Mouse (Mus musculus) heart, postnatal 0 days (tissue): Measurements from ENCODE around the gene Slc26a1. TPM values are rescaled to one million over a fixed set of nuclear protein-coding genes. Genes with fewer than 3 reads are reported as not detected.

ENCODE experiments used
- ATAC-seq: fragments of 200-750 bp; cut with Nextera tagmentation; 2 replicates; pipeline ENCODE4 v1.8.0; 2017; ENCODE audit warnings: low read depth, moderate number of reproducible peaks, moderate library complexity; ENCODE audit not compliant: insufficient read depth
- DNase-seq: peaks from one replicate; pipeline ENCODE4 v3.0.0-alpha.2; 2016; ENCODE audit warnings: low spot score
- H3K27ac ChIP-seq: fragments of 300-500 bp; sonication (generic); 2 replicates; pipeline ENCODE4 v1.5.1; 2014; ENCODE audit warnings: low read depth, mild to moderate bottlenecking
- H3K27me3 ChIP-seq: fragments of 300-500 bp; sonication (generic); 2 replicates; pipeline ENCODE4 v1.6.1; 2014; ENCODE audit warnings: low read length, mixed read lengths; ENCODE audit not compliant: control insufficient read depth, insufficient read depth
- H3K36me3 ChIP-seq: fragments of 300-500 bp; sonication (generic); replicated peaks from 2 replicates; pipeline ENCODE4 v1.6.1; 2014; ENCODE audit warnings: low read length, mixed read lengths; ENCODE audit not compliant: control insufficient read depth, insufficient read depth
- H3K4me1 ChIP-seq: fragments of 300-500 bp; sonication (generic); 2 replicates; pipeline ENCODE4 v1.6.1; 2014; ENCODE audit warnings: antibody characterized with exemption; ENCODE audit not compliant: control insufficient read depth, insufficient read depth
- H3K4me2 ChIP-seq: fragments of 300-500 bp; sonication (generic); 2 replicates; pipeline ENCODE4 v1.6.1; 2014; ENCODE audit warnings: low read depth, mild to moderate bottlenecking, low read length, moderate library complexity
- H3K4me3 ChIP-seq: fragments of 300-500 bp; sonication (generic); 2 replicates; pipeline ENCODE4 v1.5.1; 2014; ENCODE audit warnings: low read depth, low read length
- H3K9ac ChIP-seq: fragments of 300-500 bp; sonication (generic); replicated peaks from 2 replicates; pipeline ENCODE4 v1.6.1; 2014; ENCODE audit warnings: low read depth, low read length, mixed read lengths
- H3K9me3 ChIP-seq: fragments of 300-500 bp; sonication (generic); replicated peaks from 2 replicates; pipeline ENCODE4 v1.6.1; 2016; ENCODE audit warnings: low read length; ENCODE audit not compliant: control insufficient read depth
- CTCF ChIP-seq: IDR thresholded peaks from 2 replicates; pipeline ENCODE4 v1.5.1; 2016; ENCODE audit warnings: antibody characterized with exemption, control low read depth, low read depth
- EP300 ChIP-seq: IDR thresholded peaks from 2 replicates; pipeline ENCODE4 v1.6.1; 2016; ENCODE audit warnings: antibody characterized with exemption, low read depth
- WGBS: fragments of 180-500 bp; shearing (Covaris S2); extraction: QIAGEN DNeasy Blood & Tissue Kit; methylation state at CpG from one replicate; pipeline ENCODE4 v1.1.7; 2014; 5-methylcytosine and 5-hydroxymethylcytosine counted together
- polyA plus RNA-seq: library from polyadenylated mRNA; unstranded; fragments of >200 nt; fragmentation: Nextera tagmentation; extraction: Ambion mirVana; gene quantifications from 2 replicates; pipeline ENCODE4 v1.2.1, GENCODE M21; 2015
- total RNA-seq: library from RNA; depleted of rRNA; stranded (reverse); fragments of >200 nt; gene quantifications from 2 replicates; pipeline ENCODE4 v1.2.3, GENCODE M21; 2014; ENCODE audit warnings: low replicate concordance; rRNA removed

The Slc26a1 gene
- total and polyA plus RNA-seq, 2 experiments from 2014 or later: 0.08 to 0.23 TPM

- peak overlapping the region; percentile 91 for H3K9ac ChIP-seq
- H3K4me1 ChIP-seq: peaks cover 20% of the 10 kb centered on the region; the same call in 1 of the 2 replicates
- H3K4me2 ChIP-seq: peak overlapping the region; percentile 94
- DNase-seq: peak; percentile 32
- ATAC-seq: peak; percentile 75
- peaks cover 7% of the 10 kb centered on the region for H3K36me3 ChIP-seq
- TF ChIP-seq EP300 (no peak), CTCF (no peak)
- 1% methylated on average over 32 of the region's 32 CpGs for WGBS
- H3K27ac ChIP-seq: peak overlapping the region; percentile 90
- H3K9me3 ChIP-seq: no peaks in the 10 kb centered on the region
- H3K27me3 ChIP-seq: no peaks in the 10 kb centered on the region
- H3K4me3 ChIP-seq: peak overlapping the region; percentile 87
Observed at GRCm38 (mm10) chr5:108628891-108629633, 46.3 kb downstream of the Slc26a1 start.

- Histone ChIP-seq H3K27ac (no peak overlapping the region), H3K4me3 (no peak overlapping the region), H3K9ac (no peak overlapping the region), H3K9me3 (no peaks in the 10 kb centered on the region), H3K27me3 (no peaks in the 10 kb centered on the region), H3K4me1 (peaks cover 20% of the 10 kb centered on the region; the same call in 1 of the 2 replicates), H3K4me2 (no peak overlapping the region), H3K36me3 (peaks cover 26% of the 10 kb centered on the region)
- ATAC-seq: no peak
- DNase-seq: no peak
- WGBS: 71% methylated on average over 4 of the region's 4 CpGs
- TF ChIP-seq CTCF: no peak
- no peak for TF ChIP-seq EP300
Observed at GRCm38 (mm10) chr5:108626050-108626660, 49.2 kb downstream of the Slc26a1 start.

- peak; percentile 28 for DNase-seq
- ATAC-seq: peak; percentile 63
Observed at GRCm38 (mm10) chr5:108621870-108622269, 53.5 kb downstream of the Slc26a1 start.

More at GRCm38 (mm10) chr5:108621870-108622269, 53.5 kb downstream of the Slc26a1 start:
- no peak overlapping the region for H3K9ac ChIP-seq
- WGBS: 39% methylated on average over 2 of the region's 2 CpGs
- no peaks in the 10 kb centered on the region for H3K27me3 ChIP-seq
- H3K36me3 ChIP-seq: peaks cover 48% of the 10 kb centered on the region
- H3K4me3 ChIP-seq: no peak overlapping the region
- TF ChIP-seq EP300: no peak
- no peak for TF ChIP-seq CTCF
- H3K27ac ChIP-seq: peak overlapping the region; percentile 17
- 0 out of 2 replicates have a peak, but pooled peaks cover 3% of the 10 kb centered on the region for H3K4me1 ChIP-seq
- no peaks in the 10 kb centered on the region for H3K9me3 ChIP-seq
- H3K4me2 ChIP-seq: no peak overlapping the region

Other genes with a start within 250 kb of the Slc26a1 start
- 139 and 316 TPM in 2 replicates for gene Atp5k, start 241.1 kb downstream of the Slc26a1 start, total RNA-seq
- 1,908 and 1,920 TPM in 2 replicates for gene Atp5k, start 241.1 kb downstream of the Slc26a1 start, polyA plus RNA-seq
- gene Mfsd7a, start 226.7 kb downstream of the Slc26a1 start, total RNA-seq: 0.19 and 1.2 TPM in 2 replicates
- 0.20 and 0.29 TPM in 2 replicates for gene Mfsd7a, start 226.7 kb downstream of the Slc26a1 start, polyA plus RNA-seq
- gene Pcgf3, start 214.3 kb downstream of the Slc26a1 start, total RNA-seq: 18.7 and 31.7 TPM in 2 replicates
- gene Pcgf3, start 214.3 kb downstream of the Slc26a1 start, polyA plus RNA-seq: 11.0 and 13.9 TPM in 2 replicates
- gene Cplx1, start 125.5 kb downstream of the Slc26a1 start, total RNA-seq: 0.04 and 0.12 TPM in 2 replicates
- 0.33 and 0.34 TPM in 2 replicates for gene Cplx1, start 125.5 kb downstream of the Slc26a1 start, polyA plus RNA-seq
- 29.4 and 48.9 TPM in 2 replicates for gene Gak, start 45.8 kb downstream of the Slc26a1 start, total RNA-seq
- gene Gak, start 45.8 kb downstream of the Slc26a1 start, polyA plus RNA-seq: 13.4 and 15.0 TPM in 2 replicates
- gene Tmem175, start 45.8 kb downstream of the Slc26a1 start, total RNA-seq: 16.3 and 24.5 TPM in 2 replicates
- 12.3 and 14.5 TPM in 2 replicates for gene Tmem175, start 45.8 kb downstream of the Slc26a1 start, polyA plus RNA-seq
- gene Idua, start 15.2 kb downstream of the Slc26a1 start, total RNA-seq: 8.9 and 25.6 TPM in 2 replicates
- gene Idua, start 15.2 kb downstream of the Slc26a1 start, polyA plus RNA-seq: 9.0 and 9.6 TPM in 2 replicates
- gene Dgkq, start 5.9 kb downstream of the Slc26a1 start, total RNA-seq: 11.9 and 34.7 TPM in 2 replicates
- gene Dgkq, start 5.9 kb downstream of the Slc26a1 start, polyA plus RNA-seq: 2.9 and 3.0 TPM in 2 replicates
- gene Fgfrl1, start 16.8 kb upstream of the Slc26a1 start, total RNA-seq: 23.8 and 40.5 TPM in 2 replicates
- 8.6 and 9.2 TPM in 2 replicates for gene Fgfrl1, start 16.8 kb upstream of the Slc26a1 start, polyA plus RNA-seq
- not detected in 2 replicates for gene Rnf212, start 99.4 kb upstream of the Slc26a1 start, total RNA-seq
- gene Rnf212, start 99.4 kb upstream of the Slc26a1 start, polyA plus RNA-seq: not detected in 2 replicates
- not detected in 2 replicates for gene Tmed11, start 119.8 kb upstream of the Slc26a1 start, total RNA-seq
- not detected in 2 replicates for gene Tmed11, start 119.8 kb upstream of the Slc26a1 start, polyA plus RNA-seq
- not detected in 2 replicates for gene Vmn2r8, start 133.3 kb upstream of the Slc26a1 start, total RNA-seq
- gene Vmn2r8, start 133.3 kb upstream of the Slc26a1 start, polyA plus RNA-seq: not detected in 2 replicates
- not detected in 2 replicates for gene Vmn2r9, start 177.0 kb upstream of the Slc26a1 start, total RNA-seq
- gene Vmn2r9, start 177.0 kb upstream of the Slc26a1 start, polyA plus RNA-seq: not detected in 2 replicates